Mouse (Mus musculus) myocyte (in vitro differentiated cells): ENCODE results near the gene Ctsm. TPM values are rescaled to one million over a fixed set of nuclear protein-coding genes. Genes with fewer than 3 reads are reported as not detected.
"Not testable (repeated sequence)": the region's sequence is repeated elsewhere in the genome, so short reads cannot be mapped to it uniquely, and the experiment has no call there.

Experiments
- H3K27me3 ChIP-seq: one replicate; pipeline ENCODE4 v1.6.1; 2011; ENCODE audit not compliant: control insufficient read depth, insufficient read depth, insufficient read length
- H3K36me3 ChIP-seq: one replicate; pipeline ENCODE4 v1.6.1; 2011; ENCODE audit not compliant: control insufficient read depth, insufficient read depth
- H3K4me2 ChIP-seq: one replicate; pipeline ENCODE4 v1.6.1; 2011; ENCODE audit warnings: low read depth, control low read depth
- H3K4me3 ChIP-seq: one replicate; pipeline ENCODE4 v1.5.1; 2011; ENCODE audit warnings: mild to moderate bottlenecking, control low read depth, moderate library complexity
- H3K79me2 ChIP-seq: one replicate; pipeline ENCODE4 v1.6.1; 2011; ENCODE audit not compliant: control insufficient read depth, insufficient read depth
- H3ac ChIP-seq: one replicate; pipeline ENCODE4 v1.6.1; 2011; ENCODE audit not compliant: control insufficient read depth, insufficient read length
- CEBPB ChIP-seq: IDR thresholded peaks from 2 replicates; pipeline ENCODE4 v1.6.1; 2011; ENCODE audit warnings: mild to moderate bottlenecking, moderate library complexity; ENCODE audit not compliant: poor library complexity, insufficient read depth, severe bottlenecking
- E2F4 ChIP-seq: IDR thresholded peaks from one replicate; pipeline ENCODE4 v1.6.1; 2011; ENCODE audit warnings: mild to moderate bottlenecking, control low read depth, moderate library complexity; ENCODE audit not compliant: insufficient read depth
- MAX ChIP-seq: IDR thresholded peaks from one replicate; pipeline ENCODE4 v1.6.1; 2011; ENCODE audit warnings: low read depth, mild to moderate bottlenecking, control low read depth
- MYOD1 ChIP-seq, 3 experiments: IDR thresholded peaks; one replicate each; pipeline ENCODE4 v1.6.1; 2011; ENCODE audit warnings: control low read depth in 2 of 3, low read depth in 2 of 3, mild to moderate bottlenecking in 2 of 3, moderate library complexity in 1 of 3; ENCODE audit not compliant: insufficient read length in 2 of 3, control insufficient read depth in 1 of 3
- MYOG ChIP-seq, 3 experiments: IDR thresholded peaks; one replicate each; pipeline ENCODE4 v1.6.1; 2011; ENCODE audit warnings: control low read depth in 2 of 3, low read depth in 2 of 3, mild to moderate bottlenecking in 2 of 3; ENCODE audit not compliant: insufficient read length in 2 of 3, control insufficient read depth in 1 of 3, insufficient read depth in 1 of 3
- POLR2A ChIP-seq: IDR thresholded peaks from one replicate; pipeline ENCODE4 v1.6.1; 2011; ENCODE audit warnings: low read depth, mild to moderate bottlenecking, control low read depth, moderate library complexity; ENCODE audit not compliant: insufficient read length
- POLR2AphosphoS2 ChIP-seq: IDR thresholded peaks from one replicate; pipeline ENCODE4 v1.6.1; 2011; ENCODE audit warnings: low read depth, control low read depth; ENCODE audit not compliant: insufficient read length
- REST ChIP-seq: IDR thresholded peaks from one replicate; pipeline ENCODE4 v1.6.1; 2011; ENCODE audit warnings: mild to moderate bottlenecking, control low read depth, moderate library complexity; ENCODE audit not compliant: insufficient read depth, insufficient read length
- SRF ChIP-seq: IDR thresholded peaks from one replicate; pipeline ENCODE4 v1.6.1; 2011; ENCODE audit warnings: low read depth; ENCODE audit not compliant: control insufficient read depth, insufficient read length
- TCF12 ChIP-seq: IDR thresholded peaks from one replicate; pipeline ENCODE4 v1.6.1; 2011; ENCODE audit warnings: mild to moderate bottlenecking, control low read depth; ENCODE audit not compliant: poor library complexity, insufficient read depth, severe bottlenecking
- TCF3 ChIP-seq: IDR thresholded peaks from one replicate; pipeline ENCODE4 v1.6.1; 2011; ENCODE audit warnings: low read depth, control low read depth; ENCODE audit not compliant: insufficient read length
- USF1 ChIP-seq: IDR thresholded peaks from one replicate; pipeline ENCODE4 v1.6.1; 2011; ENCODE audit warnings: low read depth, mild to moderate bottlenecking, control low read depth, moderate library complexity
- polyA plus RNA-seq: library from polyadenylated mRNA; unstranded; fragments of >200 nt; fragmentation: generic; extraction: Trizol; gene quantifications from one replicate; pipeline ENCODE4 v1.2.1, GENCODE M21; 2012; ENCODE audit warnings: missing spikeins

The Ctsm gene
- not detected for polyA plus RNA-seq

DNA sequence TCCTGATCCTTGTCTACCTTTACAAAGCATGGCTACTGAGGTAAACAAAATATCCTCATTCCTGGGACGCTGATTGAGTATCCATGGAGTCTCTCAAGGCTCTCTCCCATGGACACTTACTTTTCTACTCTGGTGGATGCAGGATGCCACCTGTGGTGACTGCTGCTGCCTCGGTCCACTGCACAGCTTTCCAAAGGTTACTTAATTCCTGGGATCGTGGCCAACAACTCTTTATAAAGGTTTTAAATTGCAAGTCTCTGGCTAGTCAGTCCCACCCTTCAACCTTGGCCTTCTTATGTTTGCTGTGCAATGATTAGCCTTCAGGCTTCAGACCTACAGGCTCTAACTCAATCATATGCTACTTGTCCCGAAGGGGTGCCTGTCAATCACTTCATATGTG is at the start of gene Ctsm:
Gene Ctsm (minus strand): TSS at position 209 of the 400 bp plus-strand sequence.
- Histone ChIP-seq H3K79me2 (no peaks in the 10 kb centered on the region), H3K4me3 (no peak within 1 kb of the TSS), H3K36me3 (no peaks in the 10 kb centered on the region), H3ac (no peak within 1 kb of the TSS), H3K27me3 (no peaks in the 10 kb centered on the region), H3K4me2 (no peak within 1 kb of the TSS)
- TF ChIP-seq USF1: no peak
- TF ChIP-seq E2F4: no peak
- no peak for TF ChIP-seq POLR2A
- TF ChIP-seq MAX: no peak
- TF ChIP-seq TCF3: no peak
- TF ChIP-seq CEBPB: no peak
- TF ChIP-seq REST: no peak
- TF ChIP-seq MYOG (IDR thresholded peaks at IDR 0.05; ENCODE audit: control insufficient read depth in 1 of 3, insufficient read depth in 1 of 3, insufficient read length in 2 of 3, low read depth in 2 of 3): no peak

DNA sequence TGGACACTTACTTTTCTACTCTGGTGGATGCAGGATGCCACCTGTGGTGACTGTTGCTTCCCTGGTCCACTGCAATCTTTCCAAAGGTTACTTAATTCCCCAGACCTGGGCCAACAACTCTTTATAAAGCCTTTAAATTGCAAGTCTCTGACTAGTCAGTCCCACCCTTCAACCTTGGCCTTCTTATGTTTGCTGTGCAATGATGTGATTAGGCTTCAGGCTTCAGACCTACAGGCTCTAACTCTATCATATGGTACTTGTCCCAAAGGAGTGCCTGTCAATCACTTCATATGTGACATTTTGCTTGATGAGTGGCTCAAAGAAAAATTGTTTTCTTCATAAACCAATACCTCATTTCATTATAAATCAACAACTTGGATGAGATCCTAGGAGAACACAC is 28.4 kb upstream of the Ctsm start, which contains the start of gene Cts3:
Gene Cts3 (minus strand): TSS at position 101 of the 400 bp plus-strand sequence.
- Histone ChIP-seq H3K4me2 (no peak within 1 kb of the TSS), H3K4me3 (no peak within 1 kb of the TSS), H3ac (no peak within 1 kb of the TSS), H3K36me3 (no peaks in the 10 kb centered on the region), H3K27me3 (no peaks in the 10 kb centered on the region), H3K79me2 (no peaks in the 10 kb centered on the region)
- TF ChIP-seq TCF12: no peak
- no peak for TF ChIP-seq POLR2A
- no peak for TF ChIP-seq E2F4
- TF ChIP-seq USF1: no peak
- no peak for TF ChIP-seq MYOD1 (IDR thresholded peaks at IDR 0.05; ENCODE audit: control insufficient read depth in 1 of 3, insufficient read length in 2 of 3, low read depth in 2 of 3)
- no peak for TF ChIP-seq MAX
- TF ChIP-seq TCF3: no peak
- no peak for TF ChIP-seq SRF
- TF ChIP-seq MYOG (IDR thresholded peaks at IDR 0.05; ENCODE audit: control insufficient read depth in 1 of 3, insufficient read depth in 1 of 3, insufficient read length in 2 of 3, low read depth in 2 of 3): no peak
- no peak for TF ChIP-seq CEBPB
- TF ChIP-seq POLR2AphosphoS2: no peak
- no peak for TF ChIP-seq REST

DNA sequence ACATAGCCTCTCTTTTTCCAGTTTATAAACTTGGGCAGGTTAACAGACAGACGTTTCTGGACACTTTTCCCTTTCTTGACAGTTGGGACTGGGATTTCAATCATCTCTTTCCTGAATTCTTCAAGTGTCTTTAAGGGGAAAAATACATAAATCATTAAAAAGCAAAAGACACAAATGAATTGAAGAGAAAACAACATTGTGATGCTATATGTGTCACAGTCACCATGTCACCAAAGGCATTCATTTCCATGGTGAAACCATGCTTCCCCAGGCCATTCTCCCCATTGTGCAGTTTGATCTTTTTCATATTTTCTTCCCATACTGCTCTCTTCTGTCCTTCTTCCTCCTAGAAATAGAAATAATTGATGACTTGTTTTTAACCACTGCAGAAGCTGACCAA is 26.4 kb upstream of the Ctsm start, which contains the start of gene Gm49352:
Gene Gm49352 (minus strand): TSS at position 101 of the 400 bp plus-strand sequence.
- not testable (repeated sequence) for H3K4me3 ChIP-seq, H3K27me3 ChIP-seq, H3K79me2 ChIP-seq, H3K36me3 ChIP-seq, H3K4me2 ChIP-seq, H3ac ChIP-seq

Other genes with a start within 250 kb of the Ctsm start
- gene Cts7, start 183.6 kb downstream of the Ctsm start, polyA plus RNA-seq: not detected
- gene Gm49352, start 26.3 kb upstream of the Ctsm start, polyA plus RNA-seq: not detected
- not detected for gene Cts3, start 28.3 kb upstream of the Ctsm start, polyA plus RNA-seq